Mouse (Mus musculus) bone marrow macrophage, adult 2 months (primary cell): Measurements from ENCODE around the gene Gm27021.
"Not testable (repeated sequence)": the region's sequence is repeated elsewhere in the genome, so short reads cannot be mapped to it uniquely, and the experiment has no call there.

Source experiments
- CTCF ChIP-seq: IDR thresholded peaks from 2 replicates; pipeline ENCODE4 v1.5.1; 2012; ENCODE audit warnings: low read depth, mild to moderate bottlenecking, low read length, moderate library complexity
- POLR2A ChIP-seq: IDR thresholded peaks from 2 replicates; pipeline ENCODE4 v1.6.1; 2012; ENCODE audit warnings: mild to moderate bottlenecking, low read depth, low read length, borderline replicate concordance

GRCm38 (mm10) chr8:120680405-120680804 lies 12.5 kb upstream of the Gm27021 start:
- peak; percentile 59; the same call in 1 of the 2 replicates for TF ChIP-seq CTCF
- not testable (repeated sequence) for TF ChIP-seq POLR2A
